Mouse (Mus musculus) heart, postnatal 0 days (tissue): ENCODE measurements around the gene Pde4d.

Experiments
- CTCF ChIP-seq: IDR thresholded peaks from 2 replicates; pipeline ENCODE4 v1.5.1; 2016; ENCODE audit warnings: antibody characterized with exemption, control low read depth, low read depth
- EP300 ChIP-seq: IDR thresholded peaks from 2 replicates; pipeline ENCODE4 v1.6.1; 2016; ENCODE audit warnings: antibody characterized with exemption, low read depth

GRCm38 (mm10) chr13:109348316-109348715 lies 898.6 kb downstream of the Pde4d start:
- TF ChIP-seq CTCF (no peak), EP300 (no peak)
